Mouse (Mus musculus) megakaryocyte-erythroid progenitor cell, adult 5-6 weeks (primary cell): Measurements from ENCODE around the gene Mex3b. TPM values are rescaled to one million over a fixed set of nuclear protein-coding genes. Genes with fewer than 3 reads are reported as not detected.
A peak's percentile ranks its signal among the peaks of the same experiment; 100 is the strongest.

Source experiments
- ATAC-seq: replicated peaks from 2 replicates; pipeline ENCODE4 v1.8.0; 2016; ENCODE audit warnings: mild to moderate bottlenecking, inconsistent platforms; ENCODE audit not compliant: severe bottlenecking, poor library complexity, low FRiP score, low TSS enrichment
- total RNA-seq, 2 experiments: library from RNA; stranded (forward) in 1 of 2; stranded (reverse) in 1 of 2; fragments of 200-1000, 215-1000 nt in 1 of 2; fragments of >200 nt in 1 of 2; fragmentation: Nextera tagmentation in 1 of 2; gene quantifications; 2 replicates each; pipeline ENCODE4 v1.2.3; 2014 to 2017

The Mex3b gene
- total RNA-seq (2014; fragmentation: Nextera tagmentation) (2.6 and 3.1 TPM in 2 replicates), total RNA-seq (2017) (8.4 and 9.8 TPM in 2 replicates)

GRCm38 (mm10) chr7:82867271-82868121 is at the start of gene Mex3b:
TSS of gene Mex3b (plus strand) at chr7:82867333.
- peak; percentile 21; the same call in 1 of the 2 replicates for ATAC-seq

- no peak for ATAC-seq
Observed at GRCm38 (mm10) chr7:82819541-82819940, 47.6 kb upstream of the Mex3b start.

GRCm38 (mm10) chr7:82820661-82821060 is 46.5 kb upstream of the Mex3b start:
- no peak for ATAC-seq

GRCm38 (mm10) chr7:82821501-82821900 is 45.6 kb upstream of the Mex3b start:
- no peak for ATAC-seq

- ATAC-seq, result no peak
Observed at GRCm38 (mm10) chr7:82822528-82822927, 44.6 kb upstream of the Mex3b start.

GRCm38 (mm10) chr7:82828193-82828592 is 38.9 kb upstream of the Mex3b start:
- no peak for ATAC-seq

- no peak for ATAC-seq
Observed at GRCm38 (mm10) chr7:82829516-82829915, 37.6 kb upstream of the Mex3b start.

- ATAC-seq, result no peak
Observed at GRCm38 (mm10) chr7:82834471-82834870, 32.7 kb upstream of the Mex3b start.

- ATAC-seq, result no peak
Observed at GRCm38 (mm10) chr7:82838414-82838813, 28.7 kb upstream of the Mex3b start.

- ATAC-seq, result no peak
Observed at GRCm38 (mm10) chr7:82838965-82839675, 28.0 kb upstream of the Mex3b start.

- no peak for ATAC-seq
Observed at GRCm38 (mm10) chr7:82842222-82842920, 24.8 kb upstream of the Mex3b start.

- ATAC-seq, result no peak
Observed at GRCm38 (mm10) chr7:82850756-82851155, 16.4 kb upstream of the Mex3b start.

- ATAC-seq, result no peak
Observed at GRCm38 (mm10) chr7:82851670-82852069, 15.5 kb upstream of the Mex3b start.

GRCm38 (mm10) chr7:82854195-82854766 is 12.9 kb upstream of the Mex3b start:
- no peak for ATAC-seq

GRCm38 (mm10) chr7:82858611-82859010 is 8.5 kb upstream of the Mex3b start:
- ATAC-seq, result no peak

GRCm38 (mm10) chr7:82860626-82861025 is 6.5 kb upstream of the Mex3b start:
- ATAC-seq, result no peak

GRCm38 (mm10) chr7:82863341-82863740 is 3.8 kb upstream of the Mex3b start:
- ATAC-seq, result no peak

GRCm38 (mm10) chr7:82864260-82864990 is 2.7 kb upstream of the Mex3b start:
- ATAC-seq, result no peak
